Mouse (Mus musculus) c-Kit-negative CD71-positive TER-119-positive erythroid progenitor cells, embryonic 14.5 days (primary cell): Measurements from ENCODE around the gene 4930503B20Rik.

Experiments
- DNase-seq: peaks from one replicate; pipeline ENCODE4 v3.0.0-alpha.2; 2013; ENCODE audit warnings: low read depth, low spot score

The 4930503B20Rik gene

DNA sequence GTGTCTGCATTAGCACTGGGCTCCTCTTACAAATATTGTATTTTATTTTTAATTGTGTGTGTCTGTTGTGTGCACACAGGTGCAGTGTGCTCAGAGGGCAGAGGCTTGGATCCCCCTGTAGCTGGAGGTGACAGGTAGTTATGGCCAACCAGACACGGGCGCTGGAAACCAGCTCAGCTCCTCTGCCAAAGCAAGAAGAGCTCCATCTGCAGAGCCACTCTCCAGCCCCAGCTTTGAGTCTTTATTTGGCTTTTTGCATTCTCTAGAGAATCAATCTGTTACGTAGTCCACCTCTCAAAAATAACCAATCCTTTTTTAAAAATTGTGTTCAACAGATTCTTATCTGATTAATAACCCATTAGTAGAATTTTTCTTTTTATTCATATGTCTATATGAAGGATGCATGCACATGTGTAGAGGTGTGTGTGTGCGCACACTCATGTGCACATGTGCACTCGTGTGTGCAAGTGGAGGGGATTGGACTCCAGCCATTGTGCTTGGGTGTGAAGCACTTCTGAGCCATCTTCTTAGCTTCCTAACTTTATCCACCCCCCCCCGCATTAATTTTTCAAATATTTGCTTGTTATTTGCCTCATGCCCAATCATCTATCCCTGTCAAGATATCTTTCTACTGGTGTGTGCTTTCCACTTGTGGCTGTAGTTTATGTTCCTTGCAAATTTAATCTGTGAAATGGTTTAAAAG is 51.8 kb downstream of the 4930503B20Rik start:
- DNase-seq: no peak

DNA sequence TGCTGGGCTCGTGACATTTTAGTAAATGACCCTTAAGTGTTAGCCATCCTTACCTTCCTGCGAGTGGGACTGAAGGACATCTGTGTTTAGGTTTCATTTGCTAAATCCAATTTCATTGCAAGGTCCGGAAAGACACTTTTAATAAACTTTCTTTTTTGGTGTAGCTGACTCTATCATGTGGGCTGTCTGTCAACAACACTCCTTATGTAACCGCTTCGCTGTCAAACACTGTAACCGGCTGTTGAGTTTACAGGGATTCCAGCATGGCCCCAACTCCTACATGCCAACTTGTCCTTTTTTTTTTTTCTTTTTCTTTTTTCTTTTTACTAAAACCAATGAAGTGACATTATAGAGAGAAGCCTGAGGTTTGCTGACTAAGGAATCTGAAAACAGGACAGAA is 52.7 kb downstream of the 4930503B20Rik start:
- DNase-seq: no peak

- DNase-seq: no peak
Measured at GRCm38 (mm10) chr3:146596864-146597263, 54.3 kb downstream of the 4930503B20Rik start.

GRCm38 (mm10) chr3:146596387-146596786 is 54.7 kb downstream of the 4930503B20Rik start:
- DNase-seq: no peak

DNA sequence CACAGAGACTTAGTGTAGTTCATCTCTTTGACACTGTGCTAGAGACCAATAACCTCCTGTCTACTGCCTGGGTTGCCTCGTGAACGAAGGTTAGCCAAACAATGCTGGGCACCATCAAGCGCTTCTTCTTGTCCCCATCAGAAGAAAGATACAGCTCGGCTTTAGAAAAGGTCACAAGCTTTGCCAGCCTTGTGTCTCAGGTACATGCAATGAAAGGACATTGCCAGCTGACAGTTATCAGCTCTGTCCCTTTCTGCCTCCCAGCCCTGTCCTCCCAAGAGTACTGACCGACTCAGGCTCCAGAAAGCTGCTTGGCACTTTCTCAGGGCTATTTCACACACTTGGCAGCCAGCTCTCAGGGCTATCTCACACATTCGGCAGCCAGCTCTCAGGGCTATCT is 55.7 kb downstream of the 4930503B20Rik start:
- DNase-seq: no peak
